Mouse (Mus musculus): ENCODE data around the gene Cntn2. TPM values are rescaled to one million over a fixed set of nuclear protein-coding genes. Genes with fewer than 3 reads are reported as not detected.

The Cntn2 gene
- polyA plus RNA-seq, 1 experiment, result 0.03 TPM

DNA sequence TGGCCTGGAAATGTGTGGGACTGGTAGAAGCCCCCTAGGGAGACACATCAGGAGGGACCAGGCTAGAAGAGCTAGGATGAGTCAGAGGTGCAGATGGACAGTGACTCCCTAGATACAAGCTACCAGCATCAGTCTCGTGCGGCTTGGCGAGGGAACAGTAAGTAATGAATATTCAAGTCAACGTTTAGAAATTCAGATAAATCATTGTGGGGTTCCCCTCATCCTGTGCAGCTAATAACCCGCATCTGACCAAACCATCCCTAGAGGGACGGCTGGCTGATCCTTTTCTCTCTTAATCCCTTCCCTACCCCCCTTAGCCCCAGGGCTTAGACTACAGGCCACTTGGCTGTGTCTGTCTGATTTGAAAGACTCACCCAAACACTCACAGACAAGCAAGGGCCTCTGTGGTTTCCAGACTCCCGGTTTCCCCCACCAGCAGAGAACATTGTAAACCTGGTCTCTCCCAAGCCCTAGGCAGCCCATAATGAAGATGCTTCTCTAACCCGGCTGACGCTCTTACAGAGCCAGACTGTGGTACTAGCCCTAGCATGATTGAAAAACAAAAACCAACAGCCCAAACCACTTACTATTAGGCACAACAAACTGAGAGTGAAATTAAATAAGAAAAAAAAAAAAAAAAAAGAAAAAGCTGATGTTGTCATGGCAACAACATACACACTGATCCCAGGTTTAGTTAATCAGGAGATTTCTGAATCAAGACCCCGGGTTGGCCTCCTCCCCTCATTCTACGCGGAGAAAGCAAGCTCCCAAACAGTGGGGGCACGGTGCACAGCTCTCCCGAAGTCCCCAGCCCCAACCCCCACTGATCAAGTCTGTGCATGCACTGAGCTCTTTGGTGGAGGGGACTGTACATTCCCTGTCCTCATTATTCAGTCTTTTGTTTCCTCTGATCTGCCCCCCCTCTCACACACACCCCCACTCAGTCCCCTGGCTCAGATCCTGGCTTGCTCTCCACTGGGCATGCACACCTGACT is 39.1 kb upstream of the Cntn2 start:
- Histone ChIP-seq H3K27me3 (replicated peaks; ENCODE audit: control insufficient read depth, insufficient read depth, low read length) (no peaks in the 10 kb centered on the region), H3K27ac (ENCODE audit: insufficient read depth, low read depth, low read length) (no peak overlapping the region), H3K4me3 (ENCODE audit: insufficient read depth, low read depth, low read length) (no peak overlapping the region), H3K4me1 (ENCODE audit: control insufficient read depth, insufficient read depth, low read length) (no peaks in the 10 kb centered on the region), H3K36me3 (ENCODE audit: control insufficient read depth, insufficient read depth, low read length) (no peaks in the 10 kb centered on the region)
- no peak for TF ChIP-seq POLR2A (IDR thresholded peaks at IDR 0.05; ENCODE audit: low read depth, low read length)
- TF ChIP-seq CTCF (conservative IDR thresholded peaks at IDR 0.05; ENCODE audit: insufficient read depth, insufficient read length, low read depth, low read length), result no peak
- DNase-seq, result no peak
- 63% methylated on average over 14 of the region's 14 CpGs for WGBS

DNA sequence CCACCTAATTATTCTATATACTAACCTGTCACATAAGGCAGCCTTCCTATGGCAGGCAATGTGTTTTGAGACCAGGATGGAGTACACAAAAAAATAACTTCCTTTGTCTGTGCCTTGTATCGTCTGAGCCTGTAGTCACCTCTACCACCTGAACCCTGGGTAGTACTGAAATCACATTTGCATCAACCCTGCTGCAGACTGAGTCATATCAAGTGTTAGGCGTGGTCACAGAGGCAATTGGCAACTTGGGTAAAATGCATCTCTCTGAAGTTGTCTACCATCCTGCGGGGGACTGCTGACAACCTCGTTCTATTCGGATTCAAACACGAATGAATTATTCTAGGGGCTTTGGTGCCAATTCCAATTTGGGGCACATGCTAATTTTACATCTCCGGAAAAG is 37.0 kb upstream of the Cntn2 start:
- TF ChIP-seq POLR2A (IDR thresholded peaks at IDR 0.05; ENCODE audit: low read depth, low read length), result no peak
- no peak for TF ChIP-seq CTCF (conservative IDR thresholded peaks at IDR 0.05; ENCODE audit: insufficient read depth, insufficient read length, low read depth, low read length)
- DNase-seq, result no peak
- WGBS, result 89% methylated on average over 7 of the region's 7 CpGs
- H3K4me1 ChIP-seq (ENCODE audit: control insufficient read depth, insufficient read depth, low read length), result no peaks in the 10 kb centered on the region
- H3K27ac ChIP-seq (ENCODE audit: insufficient read depth, low read depth, low read length), result no peak overlapping the region
- H3K4me3 ChIP-seq (ENCODE audit: insufficient read depth, low read depth, low read length), result no peak overlapping the region
- no peaks in the 10 kb centered on the region for H3K36me3 ChIP-seq (ENCODE audit: control insufficient read depth, insufficient read depth, low read length)
- no peaks in the 10 kb centered on the region for H3K27me3 ChIP-seq (replicated peaks; ENCODE audit: control insufficient read depth, insufficient read depth, low read length)

DNA sequence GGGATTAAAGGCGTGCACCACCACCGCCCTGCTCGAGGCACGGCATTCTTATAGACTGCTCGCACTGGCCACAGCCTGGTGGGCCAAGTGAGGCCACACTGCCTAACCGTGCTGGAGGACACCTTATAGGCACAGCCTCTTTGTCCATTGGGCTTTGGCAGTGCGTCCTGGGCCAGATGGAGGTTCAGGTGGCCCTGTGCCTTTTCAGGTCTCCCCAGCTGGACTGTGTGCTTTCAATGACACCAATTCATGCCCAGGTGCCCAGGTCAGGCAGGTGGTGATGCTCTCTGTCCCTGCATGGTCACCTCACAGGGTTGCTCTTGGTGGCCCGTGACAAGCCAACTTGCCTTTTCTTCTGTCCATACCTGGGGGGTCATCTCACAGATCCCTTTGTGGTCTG is 33.8 kb upstream of the Cntn2 start:
- Histone ChIP-seq H3K36me3 (ENCODE audit: control insufficient read depth, insufficient read depth, low read length) (no peaks in the 10 kb centered on the region), H3K27me3 (replicated peaks; ENCODE audit: control insufficient read depth, insufficient read depth, low read length) (no peaks in the 10 kb centered on the region), H3K27ac (ENCODE audit: insufficient read depth, low read depth, low read length) (no peak overlapping the region), H3K4me3 (ENCODE audit: insufficient read depth, low read depth, low read length) (no peak overlapping the region), H3K4me1 (ENCODE audit: control insufficient read depth, insufficient read depth, low read length) (no peaks in the 10 kb centered on the region)
- 93% methylated on average over 8 of the region's 8 CpGs for WGBS
- DNase-seq, result no peak
- no peak for TF ChIP-seq CTCF (conservative IDR thresholded peaks at IDR 0.05; ENCODE audit: insufficient read depth, insufficient read length, low read depth, low read length)
- no peak for TF ChIP-seq POLR2A (IDR thresholded peaks at IDR 0.05; ENCODE audit: low read depth, low read length)

DNA sequence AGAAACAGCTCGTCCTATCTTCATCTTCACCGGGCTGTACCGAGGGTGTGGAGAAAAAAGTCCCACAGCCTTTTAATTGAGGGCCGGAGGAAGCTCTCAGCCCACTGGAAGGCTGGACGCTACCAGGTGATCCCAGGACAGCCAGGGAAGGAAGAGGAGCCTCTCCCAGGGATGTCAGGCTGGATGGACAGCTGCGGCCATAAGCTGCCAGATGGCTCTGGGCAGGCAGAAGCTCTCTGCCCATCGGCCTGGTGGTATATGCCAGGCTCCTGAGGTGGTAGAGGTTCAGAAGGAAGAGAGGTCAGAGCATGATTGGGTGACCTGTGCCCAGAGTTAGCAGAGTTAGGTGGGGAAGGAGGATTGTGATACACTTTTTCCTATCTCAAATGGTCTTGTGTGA is 29.8 kb upstream of the Cntn2 start:
- 91% methylated on average over 7 of the region's 7 CpGs for WGBS
- no peaks in the 10 kb centered on the region for H3K36me3 ChIP-seq (ENCODE audit: control insufficient read depth, insufficient read depth, low read length)

DNA sequence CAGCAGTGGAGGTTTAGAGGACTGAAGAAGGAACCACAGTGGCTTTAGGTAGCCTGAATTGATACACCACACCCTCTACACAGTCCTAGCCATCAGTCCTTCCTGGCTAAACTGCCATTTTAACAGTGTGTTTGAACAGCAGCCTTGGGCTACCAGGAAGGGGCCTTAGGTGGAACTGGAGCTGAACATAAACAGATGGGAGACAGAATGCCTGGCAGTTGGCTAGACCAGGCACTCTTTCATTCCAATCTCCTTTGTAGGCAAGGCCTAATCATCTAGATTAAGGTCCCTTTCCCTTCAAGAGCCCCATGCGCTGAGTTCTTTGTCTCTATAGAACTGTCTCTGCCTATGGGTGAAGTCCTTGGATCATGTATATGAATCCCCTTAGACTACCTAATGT is 28.6 kb upstream of the Cntn2 start:
- no peak for TF ChIP-seq POLR2A (IDR thresholded peaks at IDR 0.05; ENCODE audit: low read depth, low read length)
- TF ChIP-seq CTCF (conservative IDR thresholded peaks at IDR 0.05; ENCODE audit: insufficient read depth, insufficient read length, low read depth, low read length), result no peak

More for the DNA sequence above, 29.8 kb upstream of the Cntn2 start:
- Histone ChIP-seq H3K27me3 (replicated peaks; ENCODE audit: control insufficient read depth, insufficient read depth, low read length) (no peaks in the 10 kb centered on the region), H3K27ac (ENCODE audit: insufficient read depth, low read depth, low read length) (no peak overlapping the region), H3K4me3 (ENCODE audit: insufficient read depth, low read depth, low read length) (no peak overlapping the region), H3K4me1 (ENCODE audit: control insufficient read depth, insufficient read depth, low read length) (no peaks in the 10 kb centered on the region)
- TF ChIP-seq CTCF (conservative IDR thresholded peaks at IDR 0.05; ENCODE audit: insufficient read depth, insufficient read length, low read depth, low read length) (no peak), POLR2A (IDR thresholded peaks at IDR 0.05; ENCODE audit: low read depth, low read length) (no peak)
- DNase-seq, result no peak

DNA sequence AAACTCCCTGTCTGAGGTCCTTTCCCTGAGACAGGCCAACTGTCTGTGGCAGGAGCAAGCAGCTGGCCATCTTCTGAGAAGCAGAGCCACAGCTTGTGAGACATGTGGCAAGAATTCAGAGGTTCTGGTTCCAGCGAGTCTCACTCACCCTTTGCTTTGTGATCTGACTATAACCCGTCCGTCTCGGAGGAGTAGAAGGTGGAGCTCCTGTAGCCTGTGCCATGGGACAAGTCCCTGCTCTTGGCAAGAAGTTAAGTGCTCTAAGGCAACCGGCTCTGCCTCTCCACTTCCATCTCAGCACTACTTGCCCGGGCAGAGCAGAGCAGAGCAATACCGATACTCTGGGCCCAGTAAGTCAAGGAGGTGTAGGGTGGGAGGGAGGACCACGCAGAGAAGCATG is 27.9 kb upstream of the Cntn2 start:
- Histone ChIP-seq H3K27me3 (replicated peaks; ENCODE audit: control insufficient read depth, insufficient read depth, low read length) (no peaks in the 10 kb centered on the region), H3K36me3 (ENCODE audit: control insufficient read depth, insufficient read depth, low read length) (no peaks in the 10 kb centered on the region), H3K4me3 (ENCODE audit: insufficient read depth, low read depth, low read length) (no peak overlapping the region), H3K27ac (ENCODE audit: insufficient read depth, low read depth, low read length) (no peak overlapping the region), H3K4me1 (ENCODE audit: control insufficient read depth, insufficient read depth, low read length) (no peaks in the 10 kb centered on the region)
- no peak for DNase-seq
- TF ChIP-seq POLR2A (IDR thresholded peaks at IDR 0.05; ENCODE audit: low read depth, low read length) (no peak), CTCF (conservative IDR thresholded peaks at IDR 0.05; ENCODE audit: insufficient read depth, insufficient read length, low read depth, low read length) (no peak)
- WGBS, result 88% methylated on average over 8 of the region's 8 CpGs

More for the DNA sequence above, 28.6 kb upstream of the Cntn2 start:
- 100% methylated on average over 1 of the region's 1 CpGs for WGBS
- Histone ChIP-seq H3K27ac (ENCODE audit: insufficient read depth, low read depth, low read length) (no peak overlapping the region), H3K4me1 (ENCODE audit: control insufficient read depth, insufficient read depth, low read length) (no peaks in the 10 kb centered on the region), H3K4me3 (ENCODE audit: insufficient read depth, low read depth, low read length) (no peak overlapping the region), H3K36me3 (ENCODE audit: control insufficient read depth, insufficient read depth, low read length) (no peaks in the 10 kb centered on the region), H3K27me3 (replicated peaks; ENCODE audit: control insufficient read depth, insufficient read depth, low read length) (no peaks in the 10 kb centered on the region)
- no peak for DNase-seq

DNA sequence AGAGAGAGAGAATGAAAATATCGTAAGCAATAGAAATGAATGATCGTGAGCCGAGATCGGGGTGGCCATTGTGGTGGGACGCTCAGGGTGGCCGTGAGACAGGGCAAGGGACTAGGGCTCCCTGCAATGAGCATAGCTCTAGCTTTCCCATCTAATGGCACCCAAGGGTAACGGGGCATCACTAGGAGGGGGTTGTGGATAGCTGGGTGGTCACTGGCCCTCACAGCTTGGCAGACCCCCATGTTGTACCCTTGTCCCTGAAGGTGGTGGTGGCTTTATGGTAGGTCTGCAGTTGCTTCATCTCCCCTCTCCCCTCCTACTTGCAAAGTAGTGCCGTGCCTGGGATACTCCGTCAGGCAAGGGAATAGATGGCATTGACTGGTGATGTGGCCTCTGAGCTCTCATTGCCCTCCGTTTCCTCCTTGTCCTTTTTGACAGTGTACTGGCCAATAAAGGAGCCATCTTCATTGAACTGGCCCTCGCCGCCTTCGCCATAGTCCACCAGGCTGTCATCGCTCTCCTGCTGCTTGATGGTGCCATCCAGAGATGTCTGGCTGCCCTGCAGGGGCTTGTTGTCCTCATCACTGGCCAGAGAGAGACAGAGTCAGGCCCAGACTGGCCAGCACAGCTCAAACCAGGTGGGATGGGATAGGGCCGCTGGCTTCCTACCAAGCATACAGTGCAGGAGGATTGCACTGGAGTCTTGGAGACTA is 27.2 kb upstream of the Cntn2 start:
- Histone ChIP-seq H3K4me1 (ENCODE audit: control insufficient read depth, insufficient read depth, low read length) (no peaks in the 10 kb centered on the region), H3K27me3 (replicated peaks; ENCODE audit: control insufficient read depth, insufficient read depth, low read length) (no peaks in the 10 kb centered on the region), H3K36me3 (ENCODE audit: control insufficient read depth, insufficient read depth, low read length) (no peaks in the 10 kb centered on the region), H3K27ac (ENCODE audit: insufficient read depth, low read depth, low read length) (no peak overlapping the region), H3K4me3 (ENCODE audit: insufficient read depth, low read depth, low read length) (no peak overlapping the region)
- WGBS, result 91% methylated on average over 15 of the region's 15 CpGs
- TF ChIP-seq CTCF (conservative IDR thresholded peaks at IDR 0.05; ENCODE audit: insufficient read depth, insufficient read length, low read depth, low read length), result no peak
- no peak for TF ChIP-seq POLR2A (IDR thresholded peaks at IDR 0.05; ENCODE audit: low read depth, low read length)
- DNase-seq, result no peak
